Mouse (Mus musculus) hindlimb bud, embryonic 11.5 days (tissue): ENCODE data around the gene Fbxo42.
"Not testable (repeated sequence)": the region's sequence is repeated elsewhere in the genome, so short reads cannot be mapped to it uniquely, and the experiment has no call there.

Experiments
- DNase-seq: peaks from one replicate; pipeline ENCODE4 v3.0.0-alpha.2; 2012; ENCODE audit warnings: low read depth, low spot score; ENCODE audit errors: extremely low spot score

The Fbxo42 gene

GRCm38 (mm10) chr4:141134751-141135530 lies 12.8 kb upstream of the Fbxo42 start:
- DNase-seq: no peak

GRCm38 (mm10) chr4:141136126-141136525 lies 11.6 kb upstream of the Fbxo42 start:
- no peak for DNase-seq

DNA sequence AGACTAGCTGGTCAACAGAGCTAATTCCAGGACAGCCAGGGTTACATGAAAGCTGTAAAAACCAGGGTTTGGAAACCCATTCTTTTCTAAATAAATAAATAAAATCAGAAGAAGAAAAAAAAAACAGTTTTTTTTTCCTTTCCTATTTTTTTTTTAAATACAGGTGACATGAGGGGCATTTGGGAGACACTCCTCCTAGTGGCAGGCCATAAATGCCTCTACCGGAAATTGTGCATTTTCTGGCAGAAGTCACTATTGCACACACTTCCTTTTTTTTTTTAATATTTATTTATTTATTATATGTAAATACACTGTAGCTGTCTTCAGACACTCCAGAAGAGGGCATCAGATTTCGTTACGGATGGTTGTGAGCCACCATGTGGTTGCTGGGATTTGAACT lies 10.0 kb upstream of the Fbxo42 start:
- DNase-seq: not testable (repeated sequence)

- no peak for DNase-seq
Observed at GRCm38 (mm10) chr4:141138425-141139115, 9.1 kb upstream of the Fbxo42 start.

DNA sequence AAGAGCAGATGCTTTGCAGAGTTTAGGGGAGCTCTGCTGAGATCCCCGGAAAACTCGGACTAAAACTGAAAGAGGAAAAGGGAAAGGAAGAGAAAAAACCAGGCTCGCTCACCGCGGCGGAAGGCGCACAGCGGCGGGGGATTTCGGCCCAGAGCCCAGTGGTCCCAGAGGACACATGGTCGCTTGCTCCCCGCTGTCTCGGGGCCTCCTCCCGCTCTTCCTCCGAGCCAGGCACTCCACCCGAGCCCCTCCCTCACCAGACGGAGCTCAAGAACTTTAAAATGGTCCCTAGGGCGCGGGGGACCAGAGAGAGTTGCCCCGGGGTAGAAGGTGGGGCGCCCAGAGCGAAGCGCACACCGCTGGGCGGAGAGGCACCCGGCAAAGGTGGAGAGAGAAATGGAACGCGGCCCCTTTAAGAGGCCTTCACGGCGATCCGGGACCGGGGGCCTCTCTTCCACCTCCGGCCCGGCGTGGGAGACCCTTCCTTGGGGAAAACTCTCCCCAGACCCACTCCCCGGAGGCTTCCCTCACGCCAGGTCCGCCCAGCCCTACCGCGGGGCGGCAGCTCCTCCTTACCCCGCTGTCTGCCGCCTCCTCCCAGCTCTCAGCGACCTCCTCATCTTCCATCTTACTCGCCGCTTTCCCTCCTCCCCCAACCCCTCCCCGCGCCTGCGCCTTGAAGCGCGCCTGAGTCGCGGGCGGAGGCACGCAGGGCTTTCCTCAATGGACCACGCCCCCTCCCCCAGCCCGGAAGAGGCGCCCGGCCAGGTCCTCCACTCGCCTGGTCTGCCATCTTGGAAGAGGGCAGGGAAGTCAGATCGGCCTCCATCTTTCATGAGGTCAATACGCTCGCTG lies 8.4 kb upstream of the Fbxo42 start, which contains the start of gene Szrd1:
Gene Szrd1, minus strand, starts transcription at position 660 of the 855 bp plus-strand sequence.
- DNase-seq: peak; percentile 92

GRCm38 (mm10) chr4:141140354-141140753 lies 7.4 kb upstream of the Fbxo42 start:
- DNase-seq: not testable (repeated sequence)

DNA sequence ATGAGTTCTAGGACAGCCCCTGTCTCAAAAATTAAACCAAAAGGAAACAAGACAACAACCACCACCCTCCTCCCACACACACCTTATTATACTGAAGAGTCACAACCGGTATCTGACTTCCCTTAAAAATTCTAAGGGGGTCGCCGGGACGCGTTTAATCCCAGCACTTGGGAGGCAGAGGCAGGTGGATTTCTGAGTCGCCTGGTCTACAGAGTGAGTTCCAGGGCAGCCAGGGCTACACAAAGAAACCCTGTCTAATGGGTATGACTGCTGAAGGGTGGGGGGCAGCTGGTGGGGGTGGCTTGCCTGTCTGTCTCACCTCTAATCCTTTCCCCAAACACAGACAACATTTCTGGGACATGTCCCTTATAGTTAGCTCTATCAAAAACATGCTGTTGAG lies 6.7 kb upstream of the Fbxo42 start:
- DNase-seq: no peak

DNA sequence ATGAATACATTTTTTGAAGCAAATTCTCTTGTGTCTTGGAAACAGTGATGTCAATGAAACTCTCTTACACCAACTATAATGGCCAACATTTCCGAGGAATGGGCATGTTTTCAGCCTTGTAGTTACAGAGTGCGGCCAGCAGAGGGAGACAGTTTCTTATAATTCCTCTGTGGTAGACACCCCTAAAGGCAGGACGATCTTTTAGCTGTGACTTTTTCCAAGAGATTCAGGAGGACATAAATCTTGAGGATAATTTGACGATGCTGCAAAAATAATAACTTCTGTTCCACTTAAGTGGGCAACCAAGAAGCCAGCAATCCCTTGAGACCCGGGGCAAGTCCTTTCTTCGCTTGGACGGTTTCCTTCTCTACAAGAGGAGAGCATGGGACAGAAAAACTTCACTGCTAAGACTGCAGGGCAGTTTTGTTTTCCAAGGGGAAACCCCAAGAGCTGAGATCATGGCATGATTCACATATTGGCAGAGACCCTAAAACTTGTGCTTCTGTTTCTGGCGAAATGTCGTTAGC lies 5.4 kb upstream of the Fbxo42 start:
- DNase-seq: no peak

DNA sequence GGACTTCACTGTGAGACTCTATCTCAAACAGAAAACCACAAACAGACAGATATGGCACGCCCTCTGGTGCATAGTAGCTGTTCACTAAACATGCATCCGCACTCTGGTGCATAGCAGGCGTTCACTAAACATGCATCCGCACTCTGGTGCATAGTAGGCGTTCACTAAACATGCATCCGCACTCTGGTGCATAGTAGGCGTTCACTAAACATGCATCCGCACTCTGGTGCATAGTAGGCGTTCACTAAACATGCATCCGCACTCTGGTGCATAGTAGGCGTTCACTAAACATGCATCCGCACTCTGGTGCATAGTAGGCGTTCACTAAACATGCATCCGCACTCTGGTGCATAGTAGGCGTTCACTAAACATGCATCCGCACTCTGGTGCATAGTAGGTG lies 2.6 kb upstream of the Fbxo42 start:
- not testable (repeated sequence) for DNase-seq

DNA sequence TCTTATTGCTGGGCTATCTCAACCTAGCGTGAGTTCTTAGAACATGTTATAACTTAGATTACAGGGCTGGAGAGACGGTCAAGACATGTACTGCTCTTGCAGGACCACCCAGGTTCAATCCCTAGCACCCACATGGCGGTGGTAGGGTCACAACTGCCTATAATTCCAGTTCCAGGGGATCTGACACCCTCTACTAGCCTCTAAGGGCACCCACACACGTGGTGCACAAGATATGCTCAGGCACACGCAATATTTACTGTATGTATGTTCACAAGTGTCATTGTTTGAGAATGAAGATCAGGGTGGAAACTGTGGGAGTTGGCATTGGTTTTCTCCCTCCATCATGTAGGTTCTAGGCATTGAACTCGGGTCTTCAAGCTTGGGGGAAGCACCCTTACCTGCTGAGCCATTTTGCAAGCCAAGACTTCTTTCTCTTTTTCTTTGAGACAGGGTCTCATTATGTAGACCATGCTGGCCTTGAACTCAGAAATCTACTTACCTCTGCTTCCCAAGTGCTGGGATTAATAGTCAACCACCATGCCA lies 1.2 kb upstream of the Fbxo42 start:
- DNase-seq: no peak

- no peak for DNase-seq
Observed at GRCm38 (mm10) chr4:141148009-141148801, 492 bp downstream of the Fbxo42 start.

DNA sequence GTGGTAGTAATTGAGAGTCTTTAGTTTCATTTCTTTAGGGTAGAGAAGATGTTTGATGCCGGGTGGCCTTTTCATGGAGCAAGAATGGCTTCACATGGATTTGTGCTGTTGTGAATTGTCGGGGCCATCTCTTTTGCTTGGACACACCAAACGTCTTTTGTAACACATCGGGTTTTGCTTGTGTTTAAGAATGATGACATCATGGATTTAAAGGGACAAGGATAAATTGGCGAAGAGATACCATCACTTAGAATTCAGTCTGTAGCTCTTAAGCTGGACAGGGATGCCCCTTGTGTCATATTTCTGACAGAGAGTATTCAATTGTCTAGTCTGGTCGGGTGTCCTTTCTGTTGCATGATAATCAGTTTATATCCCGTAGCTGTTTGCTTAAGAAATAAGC lies 1.4 kb downstream of the Fbxo42 start:
- DNase-seq: no peak

- no peak for DNase-seq
Observed at GRCm38 (mm10) chr4:141157485-141157884, 9.8 kb downstream of the Fbxo42 start.

- DNase-seq: no peak
Observed at GRCm38 (mm10) chr4:141158609-141159008, 10.9 kb downstream of the Fbxo42 start.

DNA sequence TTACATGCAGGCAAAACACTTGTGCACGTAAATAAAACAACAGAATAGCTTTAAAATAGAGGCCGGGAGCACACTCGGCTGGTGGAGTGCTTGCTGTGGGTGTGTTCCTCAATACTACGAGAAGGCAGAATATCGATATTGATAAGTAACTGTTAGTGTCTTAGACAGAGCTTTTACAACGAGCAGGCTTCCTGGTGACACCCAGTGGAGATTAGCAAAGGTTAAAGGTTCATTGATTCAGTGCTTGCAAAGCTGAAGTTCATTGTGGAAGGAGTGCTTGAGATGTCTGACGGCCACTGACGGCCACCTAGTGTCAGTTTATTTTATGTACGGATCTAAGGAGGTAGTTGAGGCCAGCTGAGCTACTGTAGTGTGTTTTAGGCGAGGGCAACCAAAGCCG lies 11.4 kb downstream of the Fbxo42 start:
- DNase-seq: no peak

- DNase-seq: no peak
Observed at GRCm38 (mm10) chr4:141159666-141160065, 12.0 kb downstream of the Fbxo42 start.

DNA sequence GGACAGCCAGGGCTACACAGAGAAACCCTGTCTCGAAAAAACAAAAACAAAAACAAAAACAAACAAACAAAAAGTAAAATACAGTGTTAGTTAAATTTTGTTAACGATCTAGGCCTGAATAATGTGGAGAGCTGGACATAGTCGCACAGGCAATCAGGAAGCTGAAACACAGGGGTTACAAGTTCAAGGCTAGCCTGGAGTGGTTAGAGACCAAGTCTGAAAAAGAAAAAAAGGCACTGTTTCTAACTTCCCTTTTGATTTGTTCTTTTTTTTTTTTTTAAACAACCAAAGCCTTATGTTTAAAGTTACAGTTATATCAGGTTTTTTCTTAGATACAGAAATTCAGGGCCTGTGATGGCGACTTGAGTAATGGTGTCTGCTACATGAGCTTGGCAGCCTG lies 12.5 kb downstream of the Fbxo42 start:
- DNase-seq: no peak

DNA sequence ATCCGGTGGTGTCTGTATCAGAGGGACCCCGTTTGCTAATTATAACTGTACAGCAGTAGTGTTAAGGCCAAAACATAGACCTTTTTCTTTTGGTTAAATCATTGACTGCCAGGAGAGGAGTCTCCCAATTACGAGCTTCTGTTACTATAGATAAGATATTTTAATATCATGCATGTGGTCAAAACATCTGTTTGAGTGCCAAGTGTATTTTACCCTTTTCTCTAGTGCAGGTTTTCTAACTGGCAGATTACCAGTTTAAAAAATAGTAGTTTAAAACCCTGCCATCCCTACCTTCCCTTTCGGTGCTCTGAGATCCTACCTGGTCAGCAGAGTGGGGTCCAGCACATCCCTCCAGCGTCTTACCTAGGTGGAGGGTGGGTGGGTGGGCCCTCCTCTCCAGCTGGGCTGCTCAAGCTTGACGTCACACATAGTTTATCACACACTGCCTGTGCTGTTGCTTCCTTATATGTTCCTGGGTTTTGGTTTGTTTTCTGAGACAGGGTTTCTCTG lies 14.0 kb downstream of the Fbxo42 start:
- DNase-seq: no peak

DNA sequence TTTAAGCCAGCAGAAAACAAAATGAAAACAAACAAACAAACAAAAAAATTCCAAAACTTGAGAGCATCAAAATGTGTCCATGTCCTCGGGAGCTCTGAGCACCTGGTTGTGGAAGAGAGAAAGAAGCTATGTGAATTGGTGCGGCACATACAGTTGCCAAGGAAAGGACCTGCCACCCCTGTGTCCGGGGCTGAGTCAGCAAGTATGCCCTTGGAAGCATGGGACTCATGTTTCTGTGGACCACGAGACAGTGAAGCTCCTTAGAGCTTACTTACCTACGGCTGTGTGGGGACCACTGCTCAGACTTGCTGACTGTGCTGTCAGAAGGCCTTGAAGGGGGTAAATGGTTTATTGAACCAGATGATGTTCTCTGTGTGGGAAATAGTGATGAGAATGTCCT lies 16.0 kb downstream of the Fbxo42 start:
- DNase-seq: no peak

- no peak for DNase-seq
Observed at GRCm38 (mm10) chr4:141165744-141166292, 18.1 kb downstream of the Fbxo42 start.
